Mouse (Mus musculus) kidney, embryonic 16.5 days (tissue): ENCODE data around the gene Pigo. TPM values are rescaled to one million over a fixed set of nuclear protein-coding genes. Genes with fewer than 3 reads are reported as not detected.

ENCODE experiments used
- ATAC-seq: fragments of 200-750 bp; cut with Nextera tagmentation; 2 replicates; pipeline ENCODE4 v1.8.0; 2017; ENCODE audit warnings: moderate TSS enrichment; ENCODE audit not compliant: low FRiP score, low TSS enrichment
- H3K27ac ChIP-seq: fragments of 300-500 bp; sonication (generic); 2 replicates; pipeline ENCODE4 v1.5.1; 2014; ENCODE audit warnings: low read length
- H3K27me3 ChIP-seq: fragments of 300-500 bp; sonication (generic); 2 replicates; pipeline ENCODE4 v1.6.1; 2014; ENCODE audit warnings: low read length, control low read depth, mixed read lengths; ENCODE audit not compliant: insufficient read depth
- H3K36me3 ChIP-seq: fragments of 300-500 bp; sonication (generic); 2 replicates; pipeline ENCODE4 v1.6.1; 2014; ENCODE audit warnings: low read length, control low read depth, mixed read lengths; ENCODE audit not compliant: insufficient read depth
- H3K4me1 ChIP-seq: fragments of 300-500 bp; sonication (generic); 2 replicates; pipeline ENCODE4 v1.6.1; 2014; ENCODE audit warnings: low read length, control low read depth, mixed read lengths; ENCODE audit not compliant: insufficient read depth
- H3K4me2 ChIP-seq: fragments of 300-500 bp; sonication (generic); replicated peaks from 2 replicates; pipeline ENCODE4 v1.6.1; 2014; ENCODE audit warnings: low read depth, low read length
- H3K4me3 ChIP-seq: fragments of 300-500 bp; sonication (generic); 2 replicates; pipeline ENCODE4 v1.5.1; 2014; ENCODE audit warnings: mild to moderate bottlenecking, low read length
- H3K9ac ChIP-seq: fragments of 300-500 bp; sonication (generic); replicated peaks from 2 replicates; pipeline ENCODE4 v1.6.1; 2014; ENCODE audit warnings: low read length
- H3K9me3 ChIP-seq: fragments of 300-500 bp; sonication (generic); 2 replicates; pipeline ENCODE4 v1.6.1; 2016; ENCODE audit warnings: low read length, control low read depth
- WGBS: fragments of 180-500 bp; shearing (Covaris S2); extraction: QIAGEN DNeasy Blood & Tissue Kit; methylation state at CpG from one replicate; pipeline ENCODE4 v1.1.7; 2014; 5-methylcytosine and 5-hydroxymethylcytosine counted together
- polyA plus RNA-seq: library from polyadenylated mRNA; unstranded; fragments of >200 nt; fragmentation: Nextera tagmentation; extraction: Ambion mirVana; gene quantifications from 2 replicates; pipeline ENCODE4 v1.2.1, GENCODE M21; 2015

Pigo gene
- polyA plus RNA-seq, 1 experiment from 2014 or later = 32.2 TPM

DNA sequence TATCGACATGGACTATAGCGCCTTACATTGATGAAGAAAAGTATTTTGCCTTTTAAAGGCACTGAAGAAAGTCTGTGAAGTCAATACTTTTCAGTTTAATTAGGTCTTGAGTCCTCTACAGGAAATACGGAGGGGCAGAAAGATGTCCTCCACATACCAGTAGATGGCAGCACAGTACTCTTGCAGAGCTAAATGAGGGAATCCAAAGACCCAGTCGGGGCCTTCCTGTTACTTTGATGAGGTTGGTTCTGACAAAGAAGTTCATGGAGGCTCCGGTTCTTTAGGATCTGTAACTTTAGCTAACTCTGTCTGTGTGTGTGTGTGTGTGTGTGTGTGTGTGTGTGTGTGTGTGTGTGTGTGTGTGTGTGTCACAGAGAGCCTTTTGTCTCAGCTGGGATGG, 21.6 kb upstream of the Pigo start:
- H3K27me3 ChIP-seq = no peaks in the 10 kb centered on the region
- H3K9ac ChIP-seq = no peak overlapping the region
- peak overlapping the region; percentile 7; the same call in 1 of the 2 replicates for H3K4me2 ChIP-seq
- no peak overlapping the region for H3K27ac ChIP-seq
- H3K36me3 ChIP-seq = no peaks in the 10 kb centered on the region
- H3K4me1 ChIP-seq = peaks cover 21% of the 10 kb centered on the region
- ATAC-seq = no peak
- WGBS = 7% methylated on average over 5 of the region's 5 CpGs
- no peak overlapping the region for H3K4me3 ChIP-seq
- no peaks in the 10 kb centered on the region for H3K9me3 ChIP-seq

DNA sequence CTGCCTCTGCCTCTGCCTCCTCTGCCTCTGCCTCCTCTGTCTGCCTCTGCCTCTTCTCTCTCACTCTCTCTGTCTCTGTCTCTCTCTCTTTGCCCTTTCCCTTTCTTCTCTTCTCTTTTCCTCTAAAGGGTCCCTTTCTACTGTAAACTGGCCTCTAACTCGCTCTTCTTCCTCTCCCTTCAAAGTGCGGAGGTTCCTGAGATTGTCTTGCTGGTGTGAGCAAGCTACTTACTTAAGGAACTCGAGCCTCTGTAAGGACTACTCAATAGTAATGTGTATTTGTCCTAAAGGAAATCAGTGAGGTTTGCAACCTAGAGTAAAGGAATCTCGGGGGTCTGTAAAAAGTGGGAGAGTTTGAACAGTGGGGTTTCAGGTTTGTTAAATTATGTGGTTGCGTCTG, 21.0 kb upstream of the Pigo start:
- Histone ChIP-seq H3K27ac (no peak overlapping the region), H3K4me2 (peak overlapping the region; percentile 87), H3K4me1 (peaks cover 21% of the 10 kb centered on the region), H3K4me3 (no peak overlapping the region; the same call in 1 of the 2 replicates), H3K36me3 (no peaks in the 10 kb centered on the region), H3K27me3 (no peaks in the 10 kb centered on the region), H3K9me3 (no peaks in the 10 kb centered on the region), H3K9ac (no peak overlapping the region)
- ATAC-seq = no peak
- WGBS = 56% methylated on average over 5 of the region's 5 CpGs

DNA sequence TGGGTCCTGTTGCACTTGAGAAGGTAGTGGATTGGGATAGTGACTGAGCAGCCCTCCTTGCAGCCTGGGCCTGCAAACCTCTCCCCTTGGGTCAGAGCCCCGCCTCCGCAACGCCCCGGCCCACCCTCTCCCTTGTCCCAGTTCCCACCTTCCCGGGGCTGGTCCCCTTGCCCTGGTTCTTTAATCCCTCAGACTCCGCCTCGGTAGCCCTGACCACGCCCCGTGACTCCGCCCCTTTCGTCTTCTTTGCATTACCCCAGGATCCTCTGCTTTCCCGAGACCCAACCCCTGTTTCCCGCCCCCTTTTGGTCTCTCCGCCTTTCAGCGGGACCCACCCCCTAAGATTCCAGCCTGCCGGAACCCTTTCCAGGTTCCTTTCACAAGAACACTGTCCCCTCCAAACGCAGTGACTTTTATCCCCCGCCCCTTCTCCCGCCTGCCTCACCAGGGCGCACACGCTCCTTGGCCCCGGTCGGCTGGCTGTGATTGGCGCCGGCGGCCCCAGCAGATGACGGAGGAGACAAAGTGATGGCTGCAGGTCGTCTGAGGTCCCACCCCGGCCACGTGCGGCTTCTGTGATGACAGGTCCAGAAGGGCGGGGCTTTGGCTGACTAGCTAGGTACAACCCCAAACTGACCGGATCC, 20.2 kb upstream of the Pigo start, which contains the start of gene Fam214b:
Gene Fam214b, minus strand, starts transcription at position 562 of the 644 bp plus-strand sequence.
- H3K36me3 ChIP-seq = no peaks in the 10 kb centered on the region
- H3K4me3 ChIP-seq = peak within 1 kb of the TSS; percentile 73
- no peaks in the 10 kb centered on the region for H3K9me3 ChIP-seq
- H3K4me1 ChIP-seq = peaks cover 23% of the 10 kb centered on the region
- H3K9ac ChIP-seq = peak within 1 kb of the TSS; percentile 69
- ATAC-seq = peak; percentile 95
- under 1% methylated on average over 33 of the region's 33 CpGs for WGBS
- peak within 1 kb of the TSS; percentile 87 for H3K4me2 ChIP-seq
- peak within 1 kb of the TSS; percentile 76 for H3K27ac ChIP-seq
- no peaks in the 10 kb centered on the region for H3K27me3 ChIP-seq

DNA sequence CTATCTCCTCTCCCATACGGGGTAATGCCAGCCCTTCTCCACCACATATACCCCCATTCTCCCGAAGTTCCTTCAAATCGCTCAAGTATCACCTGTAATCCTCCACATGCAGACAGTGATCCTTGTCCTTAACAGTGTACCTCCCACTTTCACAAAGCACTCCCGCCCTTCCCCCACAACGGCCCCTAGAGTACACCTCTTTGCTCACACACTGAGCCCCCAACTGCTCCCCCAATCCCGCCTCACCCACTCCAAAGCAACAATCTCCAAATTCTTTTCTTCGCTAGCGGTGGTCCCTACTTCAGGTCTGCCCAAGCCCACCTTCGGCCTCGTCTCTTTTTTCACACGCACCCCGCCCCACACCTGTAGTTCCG, 19.7 kb upstream of the Pigo start:
- peak; percentile 9 for ATAC-seq
- H3K9me3 ChIP-seq = no peaks in the 10 kb centered on the region
- no peaks in the 10 kb centered on the region for H3K27me3 ChIP-seq
- peaks cover 27% of the 10 kb centered on the region for H3K4me1 ChIP-seq
- H3K4me3 ChIP-seq = peak overlapping the region; percentile 73
- peak overlapping the region; percentile 69 for H3K9ac ChIP-seq
- 3% methylated on average over 13 of the region's 13 CpGs for WGBS
- H3K36me3 ChIP-seq = no peaks in the 10 kb centered on the region
- H3K27ac ChIP-seq = peak overlapping the region; percentile 59
- peak overlapping the region; percentile 87 for H3K4me2 ChIP-seq

DNA sequence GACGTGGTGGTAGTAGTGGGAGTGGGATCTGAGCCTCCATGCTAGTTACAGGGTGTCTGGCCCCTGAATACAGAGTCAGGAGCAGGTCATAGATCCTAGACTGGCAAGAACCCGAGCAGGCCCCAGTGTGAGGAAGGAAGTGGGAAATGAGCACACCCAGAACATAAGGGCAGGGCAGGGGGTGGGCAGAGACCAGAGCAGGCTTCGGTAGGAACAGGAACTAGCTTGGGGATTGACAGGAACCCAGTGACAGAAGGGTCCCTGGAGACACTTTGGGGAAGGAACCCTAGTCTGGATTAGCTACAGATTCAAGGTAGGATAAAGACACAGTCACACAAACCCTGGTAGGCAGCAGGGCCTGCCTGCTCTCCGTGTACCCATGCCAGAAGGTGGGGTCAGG, 19.1 kb upstream of the Pigo start:
- peaks cover 27% of the 10 kb centered on the region for H3K4me1 ChIP-seq
- WGBS = 25% methylated on average over 4 of the region's 4 CpGs
- ATAC-seq = no peak
- peak overlapping the region; percentile 87 for H3K4me2 ChIP-seq
- no peaks in the 10 kb centered on the region for H3K36me3 ChIP-seq
- no peaks in the 10 kb centered on the region for H3K9me3 ChIP-seq
- no peaks in the 10 kb centered on the region for H3K27me3 ChIP-seq
- H3K4me3 ChIP-seq = peak overlapping the region; percentile 73
- peak overlapping the region; percentile 69 for H3K9ac ChIP-seq
- H3K27ac ChIP-seq = peak overlapping the region; percentile 59

DNA sequence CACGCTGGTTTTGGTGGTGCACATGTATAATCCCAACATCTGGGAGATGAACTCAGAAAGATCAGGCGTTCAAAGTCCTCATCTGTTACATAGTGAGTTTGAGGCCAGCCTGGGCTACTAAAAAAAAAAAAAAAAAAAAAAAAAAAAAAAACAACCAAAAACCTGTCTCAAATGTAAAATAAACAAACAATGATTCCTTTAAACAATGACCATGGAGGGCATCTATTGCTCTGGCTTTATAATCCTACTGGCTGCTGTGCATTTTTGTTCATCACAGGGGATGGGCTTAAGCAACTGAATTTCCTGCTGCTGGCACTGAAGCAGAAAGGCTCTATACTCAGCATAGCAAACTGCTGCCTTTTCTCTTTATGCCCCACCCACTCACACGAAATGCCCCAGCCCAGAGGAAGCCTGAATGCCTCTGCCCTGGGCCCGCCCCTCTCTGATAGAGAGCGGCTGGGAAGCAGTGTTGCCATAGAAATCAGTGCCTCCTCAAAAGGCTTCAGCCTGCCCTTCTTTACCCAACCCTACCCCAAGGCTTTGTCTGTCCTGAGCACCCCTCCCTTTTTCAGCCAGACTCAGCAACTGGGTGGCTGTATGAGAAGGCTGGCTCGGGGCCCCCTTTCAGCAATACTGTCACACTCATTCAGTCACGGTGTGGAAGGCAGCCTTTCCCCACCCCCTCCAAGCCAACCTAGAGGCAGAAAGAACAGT, 18.2 kb upstream of the Pigo start:
- 19% methylated on average over 7 of the region's 7 CpGs for WGBS
- Histone ChIP-seq H3K4me1 (peaks cover 34% of the 10 kb centered on the region), H3K27me3 (no peaks in the 10 kb centered on the region), H3K9ac (no peak overlapping the region; the same call in 1 of the 2 replicates), H3K9me3 (no peaks in the 10 kb centered on the region), H3K4me3 (no peak overlapping the region; the same call in 1 of the 2 replicates), H3K36me3 (no peaks in the 10 kb centered on the region), H3K27ac (peak overlapping the region; percentile 59), H3K4me2 (peak overlapping the region; percentile 87)
- ATAC-seq = 0 out of 2 replicates have a peak, but pooled peaks have one; percentile 7

DNA sequence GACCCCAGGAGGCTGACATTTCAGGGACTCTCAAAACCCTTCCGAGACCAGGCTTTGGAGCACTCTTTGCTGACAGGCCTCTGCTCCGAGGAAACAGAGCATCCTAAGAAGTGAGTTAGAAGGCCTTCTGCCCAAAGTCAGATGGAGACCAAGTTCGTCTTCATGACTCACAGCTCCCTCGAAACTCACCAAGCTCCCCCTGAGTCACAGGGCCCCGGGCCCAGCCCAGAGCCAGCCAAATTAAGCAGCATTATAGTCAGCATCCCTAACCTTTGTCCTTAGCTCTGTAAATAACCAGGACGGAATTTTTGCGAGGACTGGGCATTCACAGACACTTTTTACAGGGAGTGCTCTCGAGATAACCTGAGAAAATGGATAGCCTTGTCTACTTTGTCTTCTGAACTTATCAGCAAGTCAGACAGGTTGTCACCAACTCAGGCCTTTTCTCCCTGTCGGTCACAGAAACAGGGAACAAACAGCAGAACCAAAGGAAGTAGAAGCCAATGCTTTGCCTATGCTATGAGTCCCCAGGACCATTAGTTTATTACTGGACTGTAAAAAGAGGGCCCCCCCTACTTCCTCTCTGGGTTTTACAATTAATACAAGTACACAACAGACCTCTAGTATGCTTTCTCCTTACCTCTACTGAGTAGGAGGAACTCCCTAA, 15.4 kb upstream of the Pigo start:
- 71% methylated on average over 9 of the region's 9 CpGs for WGBS
- H3K4me2 ChIP-seq = no peak overlapping the region
- H3K4me3 ChIP-seq = no peak overlapping the region
- H3K27ac ChIP-seq = peak overlapping the region; percentile 4; the same call in 1 of the 2 replicates
- no peaks in the 10 kb centered on the region for H3K9me3 ChIP-seq
- ATAC-seq = no peak
- peaks cover 41% of the 10 kb centered on the region for H3K4me1 ChIP-seq
- no peak overlapping the region for H3K9ac ChIP-seq
- no peaks in the 10 kb centered on the region for H3K27me3 ChIP-seq
- peaks cover 5% of the 10 kb centered on the region; the same call in 1 of the 2 replicates for H3K36me3 ChIP-seq

DNA sequence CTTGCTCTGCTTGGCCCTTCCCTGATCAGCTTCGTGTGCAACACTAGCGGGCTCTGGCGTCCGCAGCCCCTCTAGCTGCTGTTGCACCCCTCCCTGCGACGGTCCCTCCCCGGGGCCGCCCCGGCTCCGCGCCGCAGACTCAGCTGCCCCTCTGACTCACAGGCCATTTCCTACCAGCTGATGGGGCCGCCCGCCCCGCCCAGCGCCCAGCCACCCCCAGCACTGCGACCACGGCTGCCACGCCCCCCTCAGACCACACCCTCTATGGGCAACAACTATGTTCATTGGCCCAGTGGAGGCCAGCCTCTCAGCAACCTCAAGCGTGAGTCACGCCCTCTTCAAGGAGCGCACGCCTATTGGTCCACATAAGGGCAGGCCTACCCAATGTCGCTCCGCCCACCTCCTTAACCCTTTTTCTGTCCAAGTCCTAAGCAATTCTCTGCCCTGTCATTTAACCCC, 14.5 kb upstream of the Pigo start:
- H3K4me1 ChIP-seq = peaks cover 39% of the 10 kb centered on the region
- peaks cover 9% of the 10 kb centered on the region; the same call in 1 of the 2 replicates for H3K36me3 ChIP-seq
- H3K4me2 ChIP-seq = peak overlapping the region; percentile 86
- ATAC-seq = peak; percentile 98
- peak overlapping the region; percentile 77 for H3K4me3 ChIP-seq
- peak overlapping the region; percentile 84 for H3K9ac ChIP-seq
- no peaks in the 10 kb centered on the region for H3K9me3 ChIP-seq
- under 1% methylated on average over 25 of the region's 25 CpGs for WGBS
- H3K27ac ChIP-seq = peak overlapping the region; percentile 69
- no peaks in the 10 kb centered on the region for H3K27me3 ChIP-seq

DNA sequence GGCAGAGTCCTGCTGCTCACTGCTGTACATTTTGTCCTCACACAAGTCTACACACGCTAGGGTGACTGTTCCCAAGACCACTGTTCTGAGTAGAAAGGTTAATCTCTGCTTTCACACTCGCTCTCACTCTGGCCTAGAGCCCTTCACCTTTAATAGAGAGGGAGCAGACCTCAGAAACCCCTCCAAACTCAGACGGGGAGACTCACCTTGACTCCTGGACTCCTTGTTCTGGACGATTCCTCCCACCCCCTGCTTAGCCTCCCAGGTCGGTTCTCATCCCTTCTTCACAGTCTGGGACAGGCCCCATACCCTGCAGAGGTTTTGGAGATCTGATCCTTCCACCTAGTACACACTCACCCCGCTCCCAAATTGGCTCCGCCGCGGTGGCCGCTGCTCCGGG, 14.0 kb upstream of the Pigo start:
- Histone ChIP-seq H3K9me3 (no peaks in the 10 kb centered on the region), H3K27ac (peak overlapping the region; percentile 69)
- 2% methylated on average over 11 of the region's 11 CpGs for WGBS

More for the DNA sequence above, 14.0 kb upstream of the Pigo start:
- Histone ChIP-seq H3K4me2 (peak overlapping the region; percentile 86), H3K36me3 (peaks cover 9% of the 10 kb centered on the region; the same call in 1 of the 2 replicates), H3K4me3 (peak overlapping the region; percentile 77), H3K9ac (peak overlapping the region; percentile 84), H3K4me1 (peaks cover 34% of the 10 kb centered on the region), H3K27me3 (no peaks in the 10 kb centered on the region)
- ATAC-seq = peak; percentile 44
